Mouse (Mus musculus): ENCODE measurements around the gene Tmem169.

DNA sequence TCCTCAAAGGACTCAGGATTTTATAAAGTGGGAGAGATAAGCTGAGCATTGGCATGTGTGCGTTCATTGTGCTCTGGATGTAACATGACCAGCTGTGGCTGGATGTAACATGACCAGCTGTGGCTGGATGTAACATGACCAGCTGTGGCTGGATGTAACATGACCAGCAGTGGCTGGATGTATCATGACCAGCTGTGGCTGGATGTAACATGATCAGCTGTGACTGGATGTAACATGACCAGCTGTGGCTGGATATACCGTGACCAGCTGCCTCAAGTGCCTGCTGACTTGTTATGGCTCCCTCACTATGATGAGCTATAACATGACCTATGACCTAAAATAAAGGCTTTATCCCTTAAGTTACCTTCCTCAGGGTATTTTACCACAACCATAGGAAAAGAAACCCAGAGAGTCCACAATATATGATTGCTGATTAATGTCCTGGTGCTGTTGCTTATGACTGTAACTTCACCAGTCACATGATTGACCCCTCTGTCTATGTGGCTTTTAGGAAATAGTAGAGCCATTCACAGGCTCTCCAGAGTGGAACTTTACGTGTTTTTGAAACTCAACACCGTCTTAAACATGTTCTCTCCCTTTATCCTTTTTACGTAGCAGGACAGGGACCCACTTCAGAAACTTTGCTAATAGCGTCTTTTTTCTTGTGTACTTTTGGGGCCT, 25.7 kb downstream of the Tmem169 start:
- TF ChIP-seq CTCF (IDR thresholded peaks at IDR 0.05; ENCODE audit: extremely low read depth, insufficient read depth, insufficient read length, insufficient replicate concordance) (no peak), POLR2A (IDR thresholded peaks at IDR 0.05; ENCODE audit: low read depth, low read length) (no peak)
